Mouse (Mus musculus) adrenal gland (tissue): ENCODE results near the gene Chrne.

Experiments
- intact Hi-C: fragments of 180-260 bp; cut with DNase I; formaldehyde crosslinking; loops from one replicate; pipeline ENCODE4 v1.15.1; 2025
- long read RNA-seq, 2 experiments: library from polyadenylated mRNA; unstranded; transcript quantifications; one replicate each; pipeline ENCODE4 v2.0.0; 2020; ENCODE audit warnings: borderline replicate concordance in 1 of 2; ENCODE audit not compliant: insufficient replicate concordance in 1 of 2

The Chrne gene
- long read RNA-seq, experiment 1, result 0 reads
- long read RNA-seq, experiment 2, result 0 reads

DNA sequence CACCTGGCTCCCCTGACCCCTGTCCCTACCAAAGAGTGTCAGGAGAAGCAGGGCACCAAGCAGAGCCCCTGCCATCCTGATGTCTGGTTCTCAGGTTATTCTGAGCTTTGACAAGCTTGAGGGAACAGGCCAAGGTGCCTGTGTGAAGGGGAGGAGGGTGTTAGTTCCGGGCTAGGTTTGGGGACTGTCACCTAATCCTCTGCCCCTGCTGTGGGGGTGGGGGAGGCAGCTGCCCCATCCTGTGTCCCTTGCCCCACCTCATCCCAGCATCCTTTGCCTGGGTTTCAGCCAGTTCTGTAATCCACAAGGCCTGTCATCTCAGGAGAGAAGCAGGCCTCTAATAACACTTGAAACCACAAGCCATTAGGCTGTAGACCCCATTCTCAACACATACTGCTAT, at the start of gene Chrne:
Chrne (minus strand) TSS at position 116 of the 400 bp plus-strand sequence.
- intact Hi-C loops, result no loop called here

DNA sequence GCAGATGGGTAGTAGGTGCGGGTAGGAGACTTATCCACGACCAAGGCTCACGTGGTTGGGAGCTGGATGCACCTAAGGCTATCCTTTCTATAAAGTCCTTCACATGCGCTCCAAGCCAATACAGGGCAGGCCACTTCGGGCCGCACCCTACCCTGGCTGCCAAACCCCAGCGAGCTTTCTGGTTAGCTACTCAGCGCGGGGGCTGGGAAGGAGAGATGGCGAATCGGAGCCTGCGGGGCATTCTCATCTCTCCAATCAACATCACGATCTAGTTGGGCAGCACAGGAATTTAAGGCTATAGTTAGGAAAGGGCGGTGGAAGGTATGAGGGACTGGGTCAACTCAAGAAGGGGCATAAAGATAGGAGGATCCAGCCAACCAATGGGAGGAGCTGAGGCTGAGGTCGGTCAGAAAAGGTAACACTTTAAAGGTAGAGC, 49.3 kb upstream of the Chrne start:
- intact Hi-C loops, result no loop called here

DNA sequence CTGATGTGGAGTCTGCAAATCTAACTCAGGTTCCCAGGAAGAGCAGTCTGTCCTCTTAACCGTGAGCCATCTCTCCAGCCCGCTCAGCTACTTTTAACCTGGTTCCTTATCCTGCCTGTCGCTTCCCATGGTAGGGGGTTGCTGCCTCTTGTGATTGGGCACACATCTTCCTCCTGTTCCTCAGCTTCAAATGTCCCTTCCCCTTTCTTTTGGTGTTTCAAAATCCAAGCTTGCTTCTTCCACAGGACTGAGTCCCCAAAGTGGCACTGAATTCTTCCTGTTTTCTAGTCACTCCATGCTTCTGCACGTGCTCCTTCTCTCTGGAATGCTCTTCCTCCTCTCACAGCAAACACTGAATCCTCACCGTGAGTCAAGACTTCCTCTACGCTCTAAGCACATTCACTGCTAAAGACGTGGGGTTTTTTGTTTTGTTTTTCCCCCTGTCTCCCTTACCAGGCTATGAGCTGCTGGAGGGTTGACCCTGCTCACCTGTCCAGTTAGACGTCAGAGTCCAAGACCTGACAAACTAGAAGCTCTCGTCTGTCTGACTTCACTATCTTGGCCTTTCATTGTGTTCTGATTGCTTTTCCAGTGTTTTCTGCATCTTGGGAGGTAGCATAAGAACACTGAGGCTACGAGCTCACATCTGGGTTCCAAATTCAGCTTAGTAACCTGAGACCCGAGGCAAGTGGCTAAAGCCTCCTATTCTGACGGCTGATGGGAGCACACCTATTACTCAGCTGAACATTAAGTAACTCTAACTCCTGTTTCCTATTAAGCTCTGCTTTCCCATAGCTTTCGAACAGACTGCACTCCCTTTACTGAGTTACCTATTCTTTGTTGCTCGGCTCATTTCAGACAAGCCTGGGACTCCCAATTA, 48.5 kb upstream of the Chrne start:
- intact Hi-C loops, result no loop called here

DNA sequence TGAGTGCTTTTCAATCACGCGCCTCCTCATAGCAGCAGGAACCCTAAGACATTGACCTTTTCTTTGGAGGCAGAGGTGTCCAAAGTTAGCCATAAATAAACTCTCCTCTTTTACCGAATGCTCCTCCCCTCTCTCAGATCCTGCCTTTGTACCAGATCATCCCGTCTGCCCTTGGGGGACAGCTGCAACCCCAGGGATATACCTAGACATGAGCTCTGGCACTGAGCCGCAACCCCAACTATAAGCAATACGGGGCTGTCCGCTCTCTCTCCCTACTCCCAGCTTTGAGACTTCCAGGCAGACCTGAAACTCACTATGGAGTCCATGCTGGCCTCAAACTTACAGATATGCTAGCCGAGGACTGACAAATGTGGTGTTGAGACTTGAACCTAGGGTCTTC, 47.7 kb upstream of the Chrne start:
- intact Hi-C loops, result no loop called here

DNA sequence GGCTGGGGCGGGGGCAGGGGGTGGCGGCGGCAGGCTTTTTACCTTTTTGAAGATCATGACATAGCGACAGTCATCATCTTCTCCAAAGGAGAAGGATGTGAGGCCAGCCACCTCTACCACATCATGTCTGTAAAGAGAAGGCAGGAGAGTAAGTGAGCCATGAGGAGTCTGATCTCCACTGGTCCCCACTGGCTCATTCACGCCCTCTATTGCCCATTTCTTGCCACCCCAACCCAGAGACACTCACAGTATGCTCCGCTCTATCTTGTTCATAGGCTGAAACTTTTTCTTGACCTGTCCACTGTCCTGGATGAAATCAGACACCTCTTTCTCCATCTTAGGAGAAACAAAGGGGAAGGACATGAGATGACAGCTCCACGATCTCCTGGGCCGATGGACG, 45.7 kb upstream of the Chrne start:
- intact Hi-C loops, result no loop called here

DNA sequence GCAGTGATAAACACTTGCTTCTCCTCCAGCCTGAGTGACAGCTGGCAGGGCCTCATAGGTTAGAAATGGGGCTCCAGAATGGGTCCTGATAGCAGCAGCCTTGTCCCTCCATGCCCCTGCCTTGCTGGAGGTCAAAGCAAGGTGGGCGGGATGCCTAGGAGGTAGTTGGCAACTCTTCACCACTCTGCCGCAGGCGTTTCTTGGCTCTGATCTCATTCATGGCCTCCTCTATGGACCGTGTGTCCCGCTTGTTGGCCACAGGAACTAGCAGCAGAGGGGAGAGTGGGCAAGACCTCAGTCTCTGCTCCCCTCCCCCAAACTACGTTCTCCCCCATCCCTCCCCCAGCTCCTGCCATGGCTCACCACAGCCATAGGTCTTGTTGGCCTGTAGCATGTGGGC, 44.9 kb upstream of the Chrne start:
- intact Hi-C loops, result no loop called here

DNA sequence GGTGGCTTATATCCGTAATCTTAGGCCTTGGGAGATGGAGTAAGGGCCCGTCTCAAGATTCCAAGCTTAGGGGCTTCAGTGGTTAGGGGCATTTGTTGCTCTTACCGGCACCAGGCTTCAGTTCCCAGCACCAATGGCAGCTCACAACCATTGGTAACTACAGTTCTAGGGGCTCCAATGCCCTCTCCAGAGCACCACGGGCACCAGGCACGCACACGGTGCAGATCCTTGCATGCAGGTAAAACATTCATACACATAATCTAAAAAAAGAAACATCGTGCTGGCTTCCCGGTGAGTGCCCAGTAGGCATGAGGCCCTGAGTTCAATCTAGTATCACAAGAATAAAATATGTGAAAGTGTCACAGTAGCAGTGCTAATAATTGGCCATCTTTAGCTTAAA, 44.1 kb upstream of the Chrne start:
- intact Hi-C loops, result no loop called here

DNA sequence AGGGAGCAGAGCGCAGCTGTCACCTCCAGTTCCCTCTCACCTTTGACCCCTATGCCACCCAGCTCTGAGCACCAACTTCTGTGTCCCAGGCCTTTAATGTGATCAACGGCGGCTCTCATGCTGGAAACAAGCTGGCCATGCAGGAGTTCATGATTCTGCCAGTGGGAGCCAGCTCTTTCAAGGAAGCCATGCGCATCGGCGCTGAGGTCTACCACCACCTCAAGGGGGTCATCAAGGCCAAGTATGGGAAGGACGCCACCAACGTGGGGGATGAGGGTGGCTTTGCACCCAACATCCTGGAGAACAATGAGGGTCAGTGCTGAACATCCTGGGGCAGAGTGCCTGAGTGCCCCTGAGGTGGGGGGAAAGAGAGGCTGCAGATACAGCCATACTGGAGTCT, 41.6 kb upstream of the Chrne start:
- intact Hi-C loops, result no loop called here

DNA sequence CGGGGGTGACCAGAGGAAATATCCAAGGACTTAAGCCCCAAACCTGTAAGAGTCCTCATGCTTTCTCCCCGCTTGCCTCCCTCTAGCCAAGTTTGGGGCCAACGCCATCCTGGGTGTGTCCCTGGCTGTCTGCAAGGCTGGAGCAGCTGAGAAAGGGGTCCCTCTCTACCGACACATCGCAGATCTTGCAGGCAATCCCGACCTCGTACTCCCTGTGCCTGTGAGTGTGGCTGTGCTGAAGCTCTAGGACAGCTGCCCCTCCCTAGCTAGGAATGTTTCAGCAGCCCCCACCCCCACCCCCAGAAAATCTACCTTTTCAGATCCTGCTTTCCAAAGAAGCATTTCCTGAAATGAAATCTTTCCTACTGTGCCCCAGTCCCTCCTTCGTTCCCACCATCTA, 39.9 kb upstream of the Chrne start:
- intact Hi-C loops, result no loop called here

DNA sequence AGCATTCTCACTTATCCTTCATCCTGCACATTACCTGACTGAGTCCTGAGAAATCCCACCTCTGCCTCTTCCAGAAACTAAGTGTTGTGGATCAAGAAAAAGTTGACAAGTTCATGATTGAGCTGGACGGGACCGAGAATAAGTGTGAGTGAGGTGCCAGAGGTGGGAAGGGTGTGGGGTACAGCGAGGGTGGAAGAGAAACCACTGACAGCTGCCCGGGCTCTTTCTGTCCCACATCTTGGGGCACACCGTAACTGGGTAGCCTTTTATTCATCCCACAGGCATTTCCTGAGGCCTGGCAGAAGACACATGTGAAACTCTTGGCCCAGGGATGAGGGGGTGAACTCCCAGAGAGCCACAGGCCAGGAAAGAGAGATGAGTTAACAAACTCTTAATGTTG, 39.5 kb upstream of the Chrne start:
- intact Hi-C loops, result no loop called here

DNA sequence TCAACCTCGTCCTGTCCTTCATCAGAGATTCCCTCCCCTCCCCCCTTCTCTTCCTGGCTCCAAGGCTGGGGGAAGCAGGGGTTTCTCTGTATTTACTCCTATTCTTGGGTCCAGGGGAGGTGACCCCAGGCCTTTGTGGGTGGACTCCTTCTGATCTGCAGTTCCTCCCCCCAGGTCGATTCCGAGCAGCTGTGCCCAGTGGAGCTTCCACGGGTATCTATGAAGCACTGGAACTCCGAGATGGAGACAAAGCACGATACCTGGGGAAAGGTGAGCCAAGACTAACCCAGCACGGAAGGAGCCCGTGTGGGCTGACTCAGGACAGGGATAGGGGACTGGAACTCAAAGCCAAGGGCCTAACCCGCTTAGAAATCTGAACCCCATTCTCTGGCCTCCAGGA, 39.0 kb upstream of the Chrne start:
- intact Hi-C loops, result no loop called here

DNA sequence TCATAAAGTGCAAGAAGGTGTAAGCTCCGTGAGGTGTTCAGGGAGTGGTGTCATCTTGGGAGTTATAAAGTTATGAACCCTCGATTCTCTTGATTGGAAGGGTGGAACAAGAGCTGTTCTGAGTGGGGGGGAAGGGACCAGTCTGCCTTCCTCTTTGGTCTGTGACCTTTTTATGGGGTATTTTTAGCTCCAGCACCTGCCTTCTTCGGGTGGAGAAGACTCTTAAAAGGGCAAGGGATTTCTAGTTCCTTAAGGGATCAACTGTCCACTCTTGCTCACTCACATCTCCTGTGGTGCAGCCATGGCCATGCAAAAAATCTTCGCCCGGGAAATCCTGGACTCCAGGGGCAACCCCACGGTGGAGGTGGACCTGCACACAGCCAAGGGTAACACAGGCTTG, 38.6 kb upstream of the Chrne start:
- intact Hi-C loops, result no loop called here

DNA sequence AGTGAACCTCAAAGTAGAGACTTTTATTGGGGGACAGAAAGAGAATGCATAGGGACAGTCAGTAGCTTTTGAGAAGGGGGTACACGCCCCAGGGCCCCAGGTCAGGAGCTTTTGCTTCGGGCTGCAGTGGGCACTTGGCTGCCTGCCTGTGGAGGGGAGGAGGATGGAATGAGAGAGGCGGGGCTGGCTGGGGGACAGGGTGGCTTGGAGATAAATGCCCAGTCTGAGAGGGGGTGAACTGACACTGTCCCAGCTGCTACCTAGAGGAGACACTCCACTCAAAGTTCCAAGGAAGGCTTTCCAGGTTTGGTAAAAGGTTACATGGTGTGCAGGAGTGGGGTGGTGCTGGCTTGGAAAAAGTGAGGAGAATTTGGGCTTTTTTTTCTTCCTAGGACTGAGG, 37.9 kb upstream of the Chrne start, which contains the start of gene Eno3:
Eno3 (plus strand) TSS at position 239 of the 400 bp plus-strand sequence.
- intact Hi-C loops, result no loop called here

DNA sequence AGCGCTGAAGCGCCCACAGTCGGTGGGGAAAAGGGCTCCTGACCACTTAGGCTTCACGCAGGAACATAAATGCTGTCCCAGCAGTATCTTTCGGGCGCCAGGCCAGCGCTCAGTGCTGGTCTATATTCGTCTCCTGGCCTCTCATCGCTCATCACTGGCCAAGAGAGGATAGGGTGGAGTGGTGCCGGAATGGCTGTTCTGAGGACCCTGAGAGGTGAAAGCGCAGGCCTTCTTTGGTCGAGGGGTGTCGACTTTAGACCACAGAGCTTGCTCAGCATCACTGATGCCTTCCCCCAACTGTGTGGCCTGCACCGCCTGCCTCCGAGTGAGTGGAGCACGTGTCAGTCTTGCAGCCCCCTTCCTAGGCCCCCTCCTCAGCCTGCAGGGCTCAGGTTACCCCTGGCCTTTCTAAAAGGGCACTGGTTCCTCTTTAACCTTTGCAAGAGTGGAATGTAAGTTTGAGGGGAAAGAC, 37.5 kb upstream of the Chrne start:
- intact Hi-C loops, result no loop called here

DNA sequence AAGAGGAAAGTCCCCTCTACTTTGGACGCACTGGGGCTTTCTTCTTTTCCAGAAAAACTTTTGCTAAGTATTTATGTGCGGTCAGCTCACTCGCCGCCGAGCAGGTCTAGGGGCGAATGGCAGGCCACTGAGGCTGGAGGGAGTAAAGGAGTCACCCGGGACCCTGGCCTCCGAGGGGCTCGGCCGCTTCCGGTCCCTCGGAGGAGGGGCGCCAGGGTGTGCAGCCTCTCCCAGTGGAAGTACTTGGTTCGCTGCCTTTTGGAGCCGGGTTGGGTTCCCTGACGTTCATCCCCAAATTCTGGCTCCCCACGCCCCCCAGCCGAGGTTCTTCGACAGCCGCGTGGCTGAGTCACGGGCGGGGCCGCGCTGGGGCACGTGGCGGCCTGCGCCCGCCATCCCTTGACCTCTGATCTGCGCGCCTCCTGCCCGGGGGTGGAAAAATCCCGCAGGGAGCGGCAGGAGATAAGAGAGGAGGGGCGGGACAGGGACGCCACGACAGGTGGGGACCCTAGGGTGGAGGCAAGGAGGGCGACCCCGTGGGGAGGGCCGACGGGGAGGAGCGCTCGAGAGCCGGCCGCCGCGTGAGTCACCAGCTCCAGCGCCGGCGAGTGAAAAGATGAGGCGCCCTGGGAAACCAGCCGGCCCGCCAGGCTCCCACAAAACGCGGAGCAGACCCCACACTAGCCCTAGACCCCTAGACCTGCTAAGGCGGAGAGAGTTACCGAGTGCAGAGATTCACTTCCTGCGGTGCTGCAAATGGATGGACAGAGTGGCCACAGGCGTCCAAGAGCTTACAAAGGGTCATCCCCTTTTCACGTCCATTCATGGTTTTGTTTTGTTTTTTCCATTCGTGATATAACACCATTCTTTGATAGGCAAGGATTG, 36.8 kb upstream of the Chrne start:
- intact Hi-C loops, result no loop called here

DNA sequence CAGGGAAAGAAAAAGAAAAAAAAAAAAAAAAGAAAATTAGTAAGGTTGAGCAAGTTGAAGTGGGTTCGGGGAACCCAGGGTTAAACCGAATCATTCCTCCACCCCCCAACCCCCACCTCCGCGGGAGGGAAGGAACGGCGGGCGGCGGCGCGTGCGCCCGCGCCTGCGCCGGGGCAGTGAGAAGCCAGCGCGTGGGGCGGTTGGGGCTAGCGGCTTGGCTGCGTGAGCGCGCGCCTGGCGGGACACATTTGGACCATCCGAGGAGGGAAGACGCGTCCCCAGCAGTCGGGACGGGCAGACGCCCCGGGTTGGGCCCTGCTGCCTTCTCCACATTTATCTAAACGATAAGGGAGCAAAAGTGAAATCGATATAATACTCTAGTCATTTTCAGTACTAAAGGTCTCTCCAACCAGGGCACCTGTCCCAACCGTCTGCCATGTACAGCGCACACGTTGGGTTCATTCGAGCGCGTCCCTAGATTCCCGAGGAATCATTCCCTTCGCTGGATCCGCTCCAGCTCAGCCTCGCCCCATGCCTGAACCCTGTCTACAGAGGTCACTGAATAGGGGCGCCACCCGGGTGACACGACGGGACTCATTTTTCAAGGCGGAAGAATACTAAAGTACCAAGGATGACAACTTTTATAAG, 36.0 kb upstream of the Chrne start:
- intact Hi-C loops, result loop anchor here (1.0 kb wide), 1 partner anchor 14 kb away; the partner anchor contains the start of gene Spag7

DNA sequence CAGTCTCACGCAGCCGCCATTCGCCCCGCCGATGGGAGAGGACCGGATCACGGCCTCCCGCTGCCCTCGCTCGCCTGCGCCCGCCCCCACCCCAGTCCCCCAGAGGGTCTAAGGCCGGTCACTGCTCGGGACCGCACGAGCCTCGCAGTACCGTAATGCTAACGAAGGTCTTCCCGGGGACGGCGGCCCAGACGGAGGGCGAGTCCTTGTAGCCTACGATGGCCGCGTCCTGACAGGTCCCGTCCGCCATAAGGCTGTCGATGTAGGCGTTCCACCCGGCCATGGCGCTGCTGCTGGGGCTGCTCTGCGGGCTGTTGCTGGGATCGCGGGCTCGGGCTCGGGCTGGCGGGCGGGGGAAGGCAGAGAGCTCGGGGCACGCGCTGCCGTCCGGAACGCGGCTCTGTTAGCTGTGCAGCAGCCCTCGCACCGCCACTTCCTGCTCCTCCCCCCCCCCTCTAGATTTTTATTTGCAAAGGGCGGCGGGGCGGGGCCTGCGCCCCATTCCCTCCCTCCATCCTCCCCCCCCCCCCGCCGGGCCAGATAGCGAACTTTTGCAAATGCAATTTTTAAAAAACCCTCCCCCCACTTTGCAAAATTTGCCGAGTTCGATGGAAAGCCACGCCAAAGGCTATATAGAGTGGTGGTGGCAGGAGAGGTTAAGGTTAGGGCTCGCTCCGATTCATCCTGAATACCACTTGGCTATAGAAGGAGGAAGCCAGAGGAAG, 35.3 kb upstream of the Chrne start, which contains the start of gene Pfn1:
Pfn1 (minus strand) TSS at position 447 of the 725 bp plus-strand sequence.
- intact Hi-C loops, result loop anchor here (1.0 kb wide), 1 partner anchor 15 kb away; the partner anchor contains the start of gene Spag7

DNA sequence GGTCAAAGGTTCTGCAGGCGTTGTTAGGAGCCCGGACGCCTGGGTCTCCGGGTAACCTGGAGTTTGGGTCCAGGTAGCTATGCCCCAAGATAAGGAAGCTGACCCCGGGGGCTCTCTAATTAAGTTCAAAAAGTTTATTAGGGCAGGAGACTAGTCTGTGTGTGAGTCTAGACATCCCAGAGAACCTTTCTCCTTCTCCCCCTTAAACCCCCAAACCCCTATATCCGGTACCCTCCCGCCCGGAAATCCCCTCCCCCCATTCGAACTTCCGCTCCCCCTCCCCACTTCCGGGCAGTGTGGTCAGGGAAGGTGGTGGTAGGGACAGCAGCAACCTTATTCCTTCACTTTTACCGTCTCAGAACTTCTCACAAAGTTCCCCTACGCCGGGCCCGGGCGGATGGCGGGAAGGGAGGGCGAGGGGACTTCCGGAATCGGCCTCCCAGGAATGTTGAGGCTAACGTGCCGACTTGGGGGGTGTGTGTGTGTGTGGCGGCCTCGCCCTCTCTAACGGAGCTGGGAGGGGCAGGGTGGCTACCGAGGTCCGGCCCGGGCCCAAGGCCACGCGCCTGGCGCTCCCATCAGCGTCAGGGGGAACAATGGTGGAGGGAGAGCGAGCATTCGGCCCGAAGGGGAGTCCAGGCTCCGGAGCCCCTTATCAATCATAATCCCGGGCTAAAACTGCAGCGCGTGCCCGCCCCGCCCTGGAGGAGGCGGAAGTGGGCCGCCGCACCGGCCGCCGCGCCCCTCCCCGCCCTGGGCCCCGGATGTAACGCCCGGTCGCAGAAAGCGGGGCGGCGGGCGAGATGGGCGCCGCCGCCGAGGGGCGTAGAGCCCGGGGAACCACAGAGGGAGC, 34.6 kb upstream of the Chrne start:
- intact Hi-C loops, result loop anchor here (1.0 kb wide), 1 partner anchor 16 kb away; the partner anchor contains the start of gene Spag7

DNA sequence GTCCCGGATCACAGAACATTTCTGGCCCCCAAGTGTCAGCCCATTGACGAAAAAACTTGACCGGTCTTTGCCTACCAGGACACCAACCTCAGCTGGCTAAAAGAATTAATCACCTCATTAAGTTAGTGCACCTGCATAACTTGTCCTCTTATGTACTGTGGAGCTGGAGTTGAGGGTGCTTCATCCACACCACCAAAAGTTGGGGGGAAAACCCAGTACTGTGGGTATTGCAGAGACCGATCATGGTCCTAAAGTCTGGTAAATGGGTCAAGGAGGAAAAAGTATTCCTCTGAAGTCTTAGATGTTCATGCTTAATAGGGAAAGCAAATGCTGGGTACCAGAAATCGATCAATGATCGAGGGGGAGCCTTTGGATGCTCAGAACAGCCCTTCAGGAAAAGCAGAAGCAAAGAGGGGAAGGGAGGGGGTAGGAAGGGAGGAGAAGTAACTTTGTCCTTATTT, 33.9 kb upstream of the Chrne start:
- intact Hi-C loops, result no loop called here
